Mouse (Mus musculus): ENCODE results near the gene Barx1. TPM values are rescaled to one million over a fixed set of nuclear protein-coding genes. Genes with fewer than 3 reads are reported as not detected.

Barx1 gene
- total RNA-seq, 2 experiments from 2014 or later = not detected

DNA sequence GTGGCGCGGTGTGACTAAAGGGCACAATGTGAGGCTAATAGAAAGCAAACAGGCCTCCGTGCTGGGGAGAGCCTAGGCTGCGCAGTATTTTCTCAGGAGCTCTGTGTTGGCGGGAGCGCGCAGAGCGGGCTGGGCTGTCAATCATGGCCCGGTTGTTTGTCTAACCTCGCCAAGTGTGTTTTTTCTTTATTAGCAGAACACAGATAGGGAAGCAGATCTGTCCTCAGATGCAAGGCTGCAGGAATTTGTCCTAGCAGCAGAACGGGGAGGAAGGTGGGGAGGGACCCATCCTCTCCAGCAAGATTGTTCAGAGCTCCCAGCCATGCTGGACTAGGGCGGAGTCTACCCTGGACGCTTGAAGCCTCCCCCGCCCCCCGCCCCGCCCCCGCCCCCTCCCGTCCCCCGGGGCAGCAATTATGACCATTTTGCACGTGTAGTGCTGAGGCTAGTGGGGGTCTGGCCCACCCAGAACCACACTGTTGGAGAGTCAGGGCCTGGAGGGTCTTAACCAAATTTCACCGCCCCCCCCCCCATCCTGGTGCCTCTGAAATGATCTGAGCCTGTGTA, 43.7 kb downstream of the Barx1 start:
- DNase-seq (ENCODE audit: low spot score in 2 of 2) = no peak

DNA sequence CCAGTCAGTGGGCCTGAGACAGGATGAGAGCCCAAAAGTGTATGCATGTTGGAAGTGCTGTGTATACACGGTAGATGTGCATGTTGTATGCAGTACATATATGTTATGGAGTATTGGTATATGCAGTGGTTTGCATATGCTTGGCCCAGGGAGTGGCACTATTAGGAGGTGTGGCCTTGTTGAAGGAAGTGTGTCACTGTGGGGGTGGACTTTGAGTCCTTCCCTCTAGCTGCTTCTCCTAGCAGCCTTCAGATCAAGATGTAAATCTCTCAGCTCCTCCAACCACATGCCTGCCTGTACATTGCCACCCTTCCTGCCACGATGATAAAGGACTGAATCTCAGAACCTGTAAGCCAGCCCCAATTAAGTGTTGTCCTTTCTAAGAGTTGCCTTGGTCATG, 49.9 kb downstream of the Barx1 start:
- no peak for DNase-seq (ENCODE audit: low spot score in 2 of 2)

DNA sequence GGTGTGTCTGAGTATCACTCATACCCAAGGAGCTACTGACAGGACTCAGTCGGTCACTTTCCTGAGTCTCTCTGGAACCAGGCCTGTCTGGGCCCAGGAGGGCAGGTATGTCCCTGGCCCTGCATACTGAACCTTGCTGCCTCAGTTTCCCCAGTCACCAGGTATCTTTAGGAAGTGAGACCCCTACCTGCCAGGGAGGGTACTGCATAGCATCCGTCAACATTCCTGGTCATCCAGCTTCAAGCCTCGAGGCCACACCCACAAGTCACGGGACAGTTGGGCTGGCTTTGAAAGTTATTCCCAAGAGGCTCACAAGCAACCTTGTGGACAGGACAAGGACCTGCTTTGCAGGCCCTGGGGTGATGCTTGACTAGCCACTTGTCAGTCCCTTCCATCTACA, 53.3 kb downstream of the Barx1 start:
- no peak for DNase-seq (ENCODE audit: low spot score in 2 of 2)

Other genes with a start within 250 kb of the Barx1 start
- gene Zfp169, start 149.5 kb upstream of the Barx1 start, total RNA-seq (2021) = 10 to 100 TPM; 21.1 to 28.8 TPM
- gene A830005F24Rik, start 149.4 kb upstream of the Barx1 start, total RNA-seq (2021) = 1 to 10 TPM; 1.7 to 1.8 TPM
- 10 to 100 TPM; 21.8 to 23.5 TPM for gene Ptpdc1, start 37.3 kb upstream of the Barx1 start, total RNA-seq (2021)
- 10 to 100 TPM; 34.8 to 39.7 TPM for gene Phf2, start 208.1 kb downstream of the Barx1 start, total RNA-seq (2021)

All from left cerebral cortex, adult 18-20 months (tissue).